8 mouse cellular contexts compared by ENCODE assay signal in the genomic region with DNA sequence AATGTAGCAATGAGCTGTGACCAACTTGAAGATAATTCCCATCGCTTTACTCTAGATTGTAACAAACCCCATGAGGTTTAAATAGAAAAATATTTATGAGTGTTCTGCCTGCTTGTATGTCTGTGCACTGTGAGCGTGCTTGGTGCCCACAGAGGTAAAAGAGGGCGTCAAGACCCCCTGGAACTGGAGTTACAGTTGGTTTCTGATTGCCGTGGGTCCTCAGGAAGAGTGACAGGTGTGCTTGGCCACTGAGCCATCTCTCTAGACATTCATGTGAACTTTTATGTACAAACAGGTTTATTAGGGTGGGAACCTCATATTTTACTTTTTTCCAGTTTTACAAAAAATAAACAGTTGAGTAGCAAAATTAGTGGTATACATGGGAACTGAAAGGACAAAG. TPM values are rescaled to one million over a fixed set of nuclear protein-coding genes. Genes with fewer than 3 reads are reported as not detected.
DNase-seq lines count a peak whose midpoint lies in the region; ATAC-seq and TF ChIP-seq lines count a peak whose summit lies in the region.

A gene (minus strand): TSS at position 101 of the 400 bp plus-strand sequence.

- peaks cover 3% of the 10 kb centered on the region; the same call in 1 of the 2 replicates for H3K4me1 ChIP-seq in heart, embryonic 15.5 days (replicated peaks)
- H3K4me1 ChIP-seq in MEL (ENCODE audit: control insufficient read depth in 1 of 2, insufficient read depth in 2 of 2, low read length in 2 of 2) = no peaks in the 10 kb centered on the region
- no peaks in the 10 kb centered on the region for H3K4me1 ChIP-seq in hindbrain, embryonic 14.5 days (replicated peaks; ENCODE audit: control insufficient read depth, insufficient read depth, low read length)
- H3K4me1 ChIP-seq in liver, postnatal 0 days (ENCODE audit: insufficient read depth) = peaks cover 7% of the 10 kb centered on the region; the same call in 1 of the 2 replicates

- no peak for TF ChIP-seq RAD21 in MEL (IDR thresholded peaks at IDR 0.05; ENCODE audit: low read depth, low read length)

- WGBS in heart, embryonic 15.5 days = 76% methylated on average over 4 of the region's 4 CpGs
- WGBS in hindbrain, embryonic 14.5 days = 68% methylated on average over 4 of the region's 4 CpGs
- 69% methylated on average over 4 of the region's 4 CpGs for WGBS in liver, postnatal 0 days (ENCODE audit: insufficient replicate concordance)

- TF ChIP-seq POLR2A in MEL (IDR thresholded peaks at IDR 0.05; ENCODE audit: control insufficient read depth in 1 of 2, insufficient read depth in 1 of 2, low read depth in 1 of 2, low read length in 2 of 2, poor library complexity in 1 of 2) = no peak

- 0 out of 2 replicates have a peak within 1 kb of the TSS, but pooled peaks have one; percentile 22 for H3K27ac ChIP-seq in heart, embryonic 15.5 days
- H3K27ac ChIP-seq in MEL (ENCODE audit: control insufficient read depth, low read depth, low read length) = 0 out of 2 replicates have a peak within 1 kb of the TSS, but pooled peaks have one; percentile 1
- H3K27ac ChIP-seq in hindbrain, embryonic 14.5 days = peak within 1 kb of the TSS; percentile 33
- peak within 1 kb of the TSS; percentile 73 for H3K27ac ChIP-seq in liver, postnatal 0 days (ENCODE audit: low read depth)

- no peak for ATAC-seq in heart, embryonic 15.5 days (replicated peaks; ENCODE audit: insufficient number of reproducible peaks, insufficient read depth, low FRiP score, low read depth)
- no peak for ATAC-seq in hindbrain, embryonic 14.5 days (ENCODE audit: low FRiP score)
- no peak for ATAC-seq in liver, postnatal 0 days
- ATAC-seq in granulocyte monocyte progenitor cell, adult 5-6 weeks (replicated peaks; ENCODE audit: poor library complexity, severe bottlenecking) = no peak

- TF ChIP-seq CTCF in MEL (IDR thresholded peaks at IDR 0.05 in 2 of 3, conservative IDR thresholded peaks at IDR 0.05 in 1 of 3; ENCODE audit: control insufficient read depth in 1 of 3, insufficient read depth in 1 of 3, low read depth in 2 of 3, low read length in 3 of 3, poor library complexity in 1 of 3, severe bottlenecking in 1 of 3) = no peak
- TF ChIP-seq CTCF in liver, postnatal 0 days (IDR thresholded peaks at IDR 0.05; ENCODE audit: low read depth) = no peak

- DNase-seq in heart, adult 9 months (ENCODE audit: low spot score in 2 of 2) = no peak
- no peak for DNase-seq in MEL (ENCODE audit: low read depth, low spot score)
- no peak for DNase-seq in hindbrain, embryonic 14.5 days (ENCODE audit: low spot score)
- no peak for DNase-seq in liver, postnatal 0 days
- DNase-seq in spleen, postnatal 10 days (ENCODE audit: low spot score in 2 of 2) = no peak
- DNase-seq in gastrocnemius, adult 8-10 months (ENCODE audit: low spot score in 2 of 2) = no peak

- peak within 1 kb of the TSS; percentile 47 for H3K9ac ChIP-seq in heart, embryonic 15.5 days
- H3K9ac ChIP-seq in MEL (ENCODE audit: control insufficient read depth, low read depth, low read length, poor library complexity, severe bottlenecking) = peak within 1 kb of the TSS; percentile 57
- H3K9ac ChIP-seq in hindbrain, embryonic 14.5 days = peak within 1 kb of the TSS; percentile 65
- peak within 1 kb of the TSS; percentile 66 for H3K9ac ChIP-seq in liver, postnatal 0 days (replicated peaks)

- H3K27me3 ChIP-seq in heart, embryonic 15.5 days = peaks cover 9% of the 10 kb centered on the region
- peaks cover 0 to 2% of the 10 kb centered on the region in 2 experiments; a peak in 1 of 4 replicates for H3K27me3 ChIP-seq in MEL (ENCODE audit: control insufficient read depth in 1 of 2, insufficient read depth in 2 of 2, low read length in 2 of 2)
- H3K27me3 ChIP-seq in hindbrain, embryonic 14.5 days (ENCODE audit: control insufficient read depth, insufficient read depth, low read length) = 0 out of 2 replicates have a peak, but pooled peaks cover 11% of the 10 kb centered on the region
- peaks cover 5% of the 10 kb centered on the region; the same call in 1 of the 2 replicates for H3K27me3 ChIP-seq in liver, postnatal 0 days (ENCODE audit: insufficient read depth, low read length)

- peak within 1 kb of the TSS; percentile 72 for H3K4me3 ChIP-seq in heart, embryonic 15.5 days
- peak within 1 kb of the TSS; percentile 90 to 93 for H3K4me3 ChIP-seq in MEL (ENCODE audit: control insufficient read depth in 1 of 2, insufficient read depth in 1 of 2, low read depth in 2 of 2, low read length in 2 of 2)
- peak within 1 kb of the TSS; percentile 62 for H3K4me3 ChIP-seq in hindbrain, embryonic 14.5 days (replicated peaks; ENCODE audit: low read length)
- H3K4me3 ChIP-seq in liver, postnatal 0 days (ENCODE audit: low read depth, low read length) = peak within 1 kb of the TSS; percentile 72

- H3K36me3 ChIP-seq in heart, embryonic 15.5 days = no peaks in the 10 kb centered on the region
- peaks cover 0 to 6% of the 10 kb centered on the region in 2 experiments; a peak in 1 of 4 replicates for H3K36me3 ChIP-seq in MEL (ENCODE audit: control insufficient read depth in 1 of 2, insufficient read depth in 2 of 2, low read length in 2 of 2)
- no peaks in the 10 kb centered on the region for H3K36me3 ChIP-seq in hindbrain, embryonic 14.5 days (replicated peaks; ENCODE audit: control insufficient read depth, insufficient read depth)
- H3K36me3 ChIP-seq in liver, postnatal 0 days (replicated peaks; ENCODE audit: insufficient read depth, low read length) = no peaks in the 10 kb centered on the region

- no peak for TF ChIP-seq EP300 in MEL (IDR thresholded peaks at IDR 0.05; ENCODE audit: low read depth in 1 of 2, low read length in 2 of 2)
- TF ChIP-seq EP300 in liver, postnatal 0 days (IDR thresholded peaks at IDR 0.05; ENCODE audit: low read depth) = no peak

- no peaks in the 10 kb centered on the region for H3K9me3 ChIP-seq in heart, embryonic 15.5 days (replicated peaks)
- H3K9me3 ChIP-seq in MEL (replicated peaks; ENCODE audit: insufficient read depth, low read length) = no peaks in the 10 kb centered on the region
- H3K9me3 ChIP-seq in hindbrain, embryonic 14.5 days (ENCODE audit: control insufficient read depth, low read length) = no peaks in the 10 kb centered on the region
- H3K9me3 ChIP-seq in liver, postnatal 0 days (ENCODE audit: low read length) = no peaks in the 10 kb centered on the region

- H3K4me2 ChIP-seq in heart, embryonic 15.5 days = peak within 1 kb of the TSS; percentile 77
- H3K4me2 ChIP-seq in hindbrain, embryonic 14.5 days (replicated peaks) = peak within 1 kb of the TSS; percentile 97
- peak within 1 kb of the TSS; percentile 91 for H3K4me2 ChIP-seq in liver, postnatal 0 days (ENCODE audit: low read depth, low read length)

- no peaks in the 10 kb centered on the region; the same call in 1 of the 2 replicates for H3K79me2 ChIP-seq in MEL (ENCODE audit: control insufficient read depth, insufficient read depth, low read length, poor library complexity)

TF ChIP-seq in MEL, 35 proteins besides CTCF, POLR2A, EP300 and RAD21:
- TF ChIP-seq UBTF (IDR thresholded peaks at IDR 0.05; ENCODE audit: borderline replicate concordance, insufficient read depth, low read depth, low read length) (no peak), ETS1 (IDR thresholded peaks at IDR 0.05; ENCODE audit: low read depth, low read length) (no peak), ELF1 (IDR thresholded peaks at IDR 0.05; ENCODE audit: low read depth, low read length) (no peak), SIN3A (IDR thresholded peaks at IDR 0.05; ENCODE audit: low read length) (no peak), GATA1 (IDR thresholded peaks at IDR 0.05; ENCODE audit: low read depth, low read length) (no peak)
TF ChIP-seq in MEL: peak in this region for 0.

RNA-seq across cellular contexts. Expression of the gene that starts here (rescaled TPM):
- 0.94 and 2.0 TPM in 2 replicates for polyA plus RNA-seq in heart, embryonic 15.5 days (2015; fragmentation: Nextera tagmentation; extraction: Ambion mirVana)
- 0.08 and 0.26 TPM in 2 replicates for total RNA-seq in MEL (2012; rRNA removed)
- under 1 TPM in 1 of 2 experiments, not detected in 1; 0.53 TPM for polyA plus RNA-seq in MEL (2012; ENCODE audit: insufficient read depth in 1 of 2, insufficient read length in 2 of 2, low read depth in 1 of 2, low replicate concordance in 2 of 2, missing spikeins in 1 of 2)
- polyA plus RNA-seq in hindbrain, embryonic 14.5 days (2014; fragmentation: Nextera tagmentation; extraction: Ambion mirVana) = 13.5 and 18.9 TPM in 2 replicates
- polyA plus RNA-seq in liver, postnatal 0 days (2015; fragmentation: Nextera tagmentation; extraction: Ambion mirVana) = 0.73 and 0.90 TPM in 2 replicates
- 1.5 TPM in 1 of 2 replicates, not detected in the other for total RNA-seq in granulocyte monocyte progenitor cell, adult 5-6 weeks (2014; fragmentation: Nextera tagmentation)
- not detected in 2 replicates for total RNA-seq in granulocyte monocyte progenitor cell, adult 5-6 weeks (2017)
- 1 to 10 TPM; 4.2 to 7.5 (median 5.7) TPM for total RNA-seq in gastrocnemius, adult 8-10 months (2022)

Comparison
In these comparisons a context has a peak if more than half of its experiments do, and no peak if none do; other contexts are left out.
1. H3K27ac ChIP-seq: peak in every context shown above with its lines; median percentile 73 in liver, postnatal 0 days; 33 in hindbrain, embryonic 14.5 days; 22 in heart, embryonic 15.5 days; 1 in MEL.